Mouse (Mus musculus) midbrain, embryonic 16.5 days (tissue): Measurements from ENCODE around the gene Natd1. TPM values are rescaled to one million over a fixed set of nuclear protein-coding genes. Genes with fewer than 3 reads are reported as not detected.
"Not testable (repeated sequence)": the region's sequence is repeated elsewhere in the genome, so short reads cannot be mapped to it uniquely, and the experiment has no call there.

Source experiments
- ATAC-seq: fragments of 200-750 bp; cut with Nextera tagmentation; 2 replicates; pipeline ENCODE4 v1.8.0; 2017; ENCODE audit warnings: moderate TSS enrichment
- H3K27ac ChIP-seq: fragments of 300-500 bp; sonication (generic); 2 replicates; pipeline ENCODE4 v1.5.1; 2014; ENCODE audit warnings: mild to moderate bottlenecking, low read length, mixed read lengths
- H3K27me3 ChIP-seq: fragments of 300-500 bp; sonication (generic); 2 replicates; pipeline ENCODE4 v1.6.1; 2014; ENCODE audit warnings: low read depth, low read length, mixed read lengths; ENCODE audit not compliant: control insufficient read depth, insufficient read depth
- H3K36me3 ChIP-seq: fragments of 300-500 bp; sonication (generic); 2 replicates; pipeline ENCODE4 v1.6.1; 2014; ENCODE audit warnings: mild to moderate bottlenecking, low read length, moderate library complexity, mixed read lengths; ENCODE audit not compliant: control insufficient read depth, insufficient read depth
- H3K4me1 ChIP-seq: fragments of 300-500 bp; sonication (generic); 2 replicates; pipeline ENCODE4 v1.6.1; 2014; ENCODE audit warnings: mild to moderate bottlenecking, low read length, mixed read lengths; ENCODE audit not compliant: control insufficient read depth, insufficient read depth
- H3K4me2 ChIP-seq: fragments of 300-500 bp; sonication (generic); 2 replicates; pipeline ENCODE4 v1.6.1; 2014; ENCODE audit warnings: mild to moderate bottlenecking, low read length, mixed read lengths
- H3K4me3 ChIP-seq: fragments of 300-500 bp; sonication (generic); 2 replicates; pipeline ENCODE4 v1.5.1; 2014; ENCODE audit warnings: low read depth, mild to moderate bottlenecking, low read length, moderate library complexity, mixed read lengths
- H3K9ac ChIP-seq: fragments of 300-500 bp; sonication (generic); 2 replicates; pipeline ENCODE4 v1.6.1; 2014; ENCODE audit warnings: low read depth, low read length, mixed read lengths
- H3K9me3 ChIP-seq: fragments of 300-500 bp; sonication (generic); replicated peaks from 2 replicates; pipeline ENCODE4 v1.6.1; 2014; ENCODE audit warnings: mild to moderate bottlenecking, low read length, mixed read lengths; ENCODE audit not compliant: control insufficient read depth, poor library complexity, severe bottlenecking
- WGBS: fragments of 180-500 bp; shearing (Covaris S2); extraction: QIAGEN DNeasy Blood & Tissue Kit; methylation state at CpG from one replicate; pipeline ENCODE4 v1.1.7; 2014; 5-methylcytosine and 5-hydroxymethylcytosine counted together
- polyA plus RNA-seq: library from polyadenylated mRNA; unstranded; fragments of >200 nt; fragmentation: Nextera tagmentation; extraction: Ambion mirVana; gene quantifications from 2 replicates; pipeline ENCODE4 v1.2.1, GENCODE M21; 2015

Natd1 gene
- polyA plus RNA-seq, 1 experiment from 2014 or later = 26.5 TPM

DNA sequence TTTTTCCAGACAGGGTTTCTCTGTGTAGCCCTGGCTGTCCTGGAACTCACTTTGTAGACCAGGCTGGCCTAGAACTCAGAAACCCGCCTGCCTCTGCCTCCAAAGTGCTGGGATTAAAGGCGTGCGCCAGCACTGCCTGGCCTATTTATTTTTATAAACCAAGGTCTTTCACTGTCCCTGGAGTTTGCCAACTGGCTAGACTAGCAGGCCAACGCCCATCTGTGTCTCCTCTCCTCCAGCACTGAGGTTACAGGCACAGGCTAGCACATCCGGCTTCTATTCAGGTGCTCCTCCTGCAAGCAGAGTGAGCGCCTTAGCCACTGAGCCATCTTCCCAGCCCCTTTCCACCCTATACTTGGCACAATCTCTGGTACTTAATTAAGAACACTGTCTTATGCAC is 45.1 kb downstream of the Natd1 start:
- not testable (repeated sequence) for H3K9me3 ChIP-seq, H3K4me3 ChIP-seq, H3K36me3 ChIP-seq, H3K9ac ChIP-seq, H3K27me3 ChIP-seq, ATAC-seq, H3K4me2 ChIP-seq, H3K27ac ChIP-seq, H3K4me1 ChIP-seq
- whole genome bisulfite sequencing = 97% methylated on average over 6 of the region's 6 CpGs

DNA sequence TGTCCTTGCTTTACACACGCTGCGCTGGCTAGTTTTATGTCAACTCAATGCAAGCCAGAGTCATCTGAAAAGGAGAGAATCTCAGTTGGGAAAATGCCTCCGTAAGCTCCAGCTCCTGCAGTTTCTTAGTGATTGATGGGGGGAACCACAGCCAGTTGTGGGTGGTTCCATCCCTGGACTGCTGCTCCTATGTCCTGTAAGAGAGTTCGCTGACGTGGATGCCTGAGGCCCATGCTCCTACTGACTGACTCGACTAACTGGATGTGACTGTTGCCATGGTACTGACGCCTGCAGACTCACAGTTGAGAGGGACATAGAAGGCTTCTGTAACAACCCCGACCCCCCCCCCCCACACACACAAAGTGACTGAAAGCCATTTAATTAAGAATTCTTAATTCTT is 46.6 kb downstream of the Natd1 start:
- H3K4me2 ChIP-seq = no peak overlapping the region
- H3K36me3 ChIP-seq = peaks cover 6% of the 10 kb centered on the region
- no peaks in the 10 kb centered on the region for H3K9me3 ChIP-seq
- no peaks in the 10 kb centered on the region for H3K27me3 ChIP-seq
- no peak overlapping the region for H3K4me3 ChIP-seq
- WGBS = 72% methylated on average over 8 of the region's 8 CpGs
- no peaks in the 10 kb centered on the region for H3K4me1 ChIP-seq
- H3K9ac ChIP-seq = no peak overlapping the region
- no peak overlapping the region for H3K27ac ChIP-seq
- no peak for ATAC-seq

DNA sequence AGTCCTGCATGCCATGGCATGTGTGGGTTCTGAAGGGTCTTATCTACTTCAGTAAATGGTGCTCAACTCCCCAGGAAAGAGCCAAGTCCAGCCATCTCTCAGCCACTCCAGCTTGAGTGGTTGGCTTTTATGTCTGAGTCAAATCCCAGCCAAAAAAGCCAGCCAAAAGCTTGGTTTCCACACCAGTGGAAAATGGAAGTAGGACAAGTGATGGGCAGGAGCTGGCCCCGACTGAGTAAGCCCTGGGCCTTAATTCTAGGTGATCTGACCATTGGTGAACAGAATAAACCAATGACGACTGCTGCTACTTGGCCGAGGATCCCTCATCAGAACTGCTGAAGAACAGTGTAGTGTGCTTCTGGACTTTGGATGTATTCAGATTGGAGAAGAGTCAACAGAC is 47.1 kb downstream of the Natd1 start:
- Histone ChIP-seq H3K27me3 (no peaks in the 10 kb centered on the region), H3K4me2 (no peak overlapping the region), H3K27ac (no peak overlapping the region), H3K4me1 (no peaks in the 10 kb centered on the region), H3K9me3 (no peaks in the 10 kb centered on the region), H3K4me3 (no peak overlapping the region), H3K36me3 (peaks cover 6% of the 10 kb centered on the region), H3K9ac (no peak overlapping the region)
- WGBS = 95% methylated on average over 3 of the region's 3 CpGs
- no peak for ATAC-seq

DNA sequence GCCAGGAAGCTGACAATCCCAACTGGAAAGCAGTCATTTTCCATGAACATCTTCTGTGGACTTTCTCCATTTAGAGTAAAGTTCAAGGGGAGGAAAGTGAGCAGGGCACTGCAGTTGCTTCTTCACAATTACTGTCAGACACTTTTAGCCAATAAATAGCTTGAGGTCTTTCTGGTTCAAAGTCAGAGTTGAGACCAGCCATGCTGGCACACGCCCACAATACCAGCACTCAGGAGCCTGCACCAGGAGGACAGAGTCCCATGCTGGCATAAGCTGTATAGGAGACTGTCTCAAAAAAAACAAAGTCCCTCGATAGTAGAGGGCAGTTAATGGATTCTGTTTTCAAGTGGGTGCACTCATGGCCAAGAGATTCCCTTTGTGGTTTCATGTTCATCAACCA is 48.5 kb downstream of the Natd1 start:
- Histone ChIP-seq H3K4me1 (no peaks in the 10 kb centered on the region), H3K27me3 (no peaks in the 10 kb centered on the region), H3K4me3 (no peak overlapping the region), H3K9me3 (no peaks in the 10 kb centered on the region), H3K36me3 (peaks cover 7% of the 10 kb centered on the region; the same call in 1 of the 2 replicates), H3K9ac (no peak overlapping the region), H3K27ac (no peak overlapping the region), H3K4me2 (no peak overlapping the region)
- no peak for ATAC-seq
- 77% methylated on average over 2 of the region's 2 CpGs for WGBS

DNA sequence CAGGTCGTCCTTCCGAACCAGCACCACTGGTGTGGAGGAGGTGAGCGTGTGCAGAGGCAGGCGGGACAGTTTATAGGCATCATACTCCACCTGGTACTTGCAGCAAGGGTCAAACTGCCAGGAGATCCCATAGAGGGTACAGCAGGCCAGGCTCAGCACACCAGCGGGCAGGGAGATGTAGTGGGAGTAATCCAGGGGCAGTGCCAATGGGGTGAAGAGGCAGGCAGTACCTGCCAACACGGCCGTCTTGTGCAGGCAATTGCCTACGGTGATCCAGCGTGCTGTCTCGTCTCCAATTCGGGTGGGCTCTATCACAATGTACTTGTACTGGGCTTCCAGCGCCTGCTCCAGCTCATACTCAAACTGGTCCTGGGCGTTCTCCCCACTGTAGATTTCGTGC is 49.6 kb downstream of the Natd1 start:
- Histone ChIP-seq H3K4me1 (no peaks in the 10 kb centered on the region), H3K4me2 (no peak overlapping the region), H3K4me3 (no peak overlapping the region), H3K9ac (no peak overlapping the region), H3K9me3 (no peaks in the 10 kb centered on the region), H3K36me3 (peaks cover 7% of the 10 kb centered on the region; the same call in 1 of the 2 replicates), H3K27me3 (no peaks in the 10 kb centered on the region), H3K27ac (no peak overlapping the region)
- 92% methylated on average over 14 of the region's 14 CpGs for WGBS
- no peak for ATAC-seq

DNA sequence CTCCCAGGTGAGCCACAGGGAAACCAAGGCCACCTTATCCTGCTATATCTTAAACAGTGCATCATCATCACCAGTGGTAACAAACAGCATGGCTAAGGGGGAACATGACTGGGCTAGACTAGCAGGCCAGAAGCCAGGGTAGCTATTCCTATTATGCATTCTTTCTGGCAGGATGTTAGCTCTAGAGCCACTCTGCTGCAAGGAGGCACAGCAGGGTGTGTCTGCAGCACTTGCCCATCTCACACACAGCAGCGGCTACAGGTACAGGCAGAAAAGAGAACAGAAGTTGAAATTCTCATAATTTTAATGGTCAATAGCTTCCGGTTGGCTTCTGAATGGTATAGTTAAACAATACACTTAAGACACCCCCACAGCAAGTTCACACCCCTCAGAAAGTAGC is 50.4 kb downstream of the Natd1 start:
- Histone ChIP-seq H3K4me3 (no peak overlapping the region), H3K4me1 (no peaks in the 10 kb centered on the region), H3K27ac (no peak overlapping the region), H3K27me3 (no peaks in the 10 kb centered on the region), H3K36me3 (peaks cover 7% of the 10 kb centered on the region; the same call in 1 of the 2 replicates), H3K9ac (no peak overlapping the region), H3K9me3 (no peaks in the 10 kb centered on the region), H3K4me2 (no peak overlapping the region)
- 93% methylated on average over 2 of the region's 2 CpGs for WGBS
- ATAC-seq = no peak

DNA sequence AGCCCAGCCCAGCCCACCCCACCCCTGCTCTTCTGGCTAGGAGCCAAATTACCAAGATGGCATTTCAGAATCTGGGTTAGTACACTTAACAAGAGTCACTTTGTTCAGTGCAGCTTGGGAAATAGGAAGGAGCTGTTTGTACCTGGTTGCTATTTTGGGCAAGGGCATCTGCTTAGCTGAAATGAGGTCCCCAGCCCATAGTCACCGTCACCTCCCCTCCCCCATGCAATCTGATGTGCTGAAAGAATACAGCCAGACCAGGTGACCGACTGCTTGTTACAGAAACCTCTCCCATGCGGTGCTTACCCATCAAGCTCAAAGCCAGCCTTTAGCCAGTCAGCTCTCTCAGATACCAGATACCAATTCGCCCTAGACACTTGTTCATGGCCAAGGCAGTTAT is 51.4 kb downstream of the Natd1 start:
- Histone ChIP-seq H3K4me1 (no peaks in the 10 kb centered on the region), H3K4me3 (no peak overlapping the region), H3K27me3 (no peaks in the 10 kb centered on the region), H3K27ac (no peak overlapping the region), H3K36me3 (peaks cover 9% of the 10 kb centered on the region), H3K9ac (no peak overlapping the region), H3K4me2 (no peak overlapping the region), H3K9me3 (no peaks in the 10 kb centered on the region)
- no peak for ATAC-seq
- WGBS = 91% methylated on average over 4 of the region's 4 CpGs

DNA sequence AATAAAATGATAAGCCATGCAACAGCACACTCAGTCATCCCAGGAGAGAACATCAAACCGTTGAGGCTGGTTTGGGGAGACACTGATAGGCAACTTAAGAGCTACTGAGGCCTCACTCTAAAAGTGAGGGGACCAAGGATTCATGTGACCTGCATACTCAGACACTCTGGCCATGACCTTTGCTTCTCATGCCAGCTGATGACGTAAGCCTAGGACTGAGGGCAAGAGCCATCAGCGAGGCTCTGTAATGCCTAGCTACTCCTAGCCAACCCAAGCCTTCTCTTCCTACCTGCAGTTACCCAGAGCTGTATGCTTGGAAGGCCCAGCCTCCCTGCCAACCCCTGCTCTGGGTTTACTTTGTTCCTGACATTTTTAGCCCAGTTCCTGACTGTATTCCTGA is 52.6 kb downstream of the Natd1 start:
- Histone ChIP-seq H3K36me3 (peaks cover 14% of the 10 kb centered on the region), H3K4me3 (no peak overlapping the region), H3K4me1 (no peaks in the 10 kb centered on the region), H3K4me2 (no peak overlapping the region), H3K9me3 (no peaks in the 10 kb centered on the region), H3K27me3 (no peaks in the 10 kb centered on the region), H3K9ac (no peak overlapping the region), H3K27ac (no peak overlapping the region)
- ATAC-seq = no peak
- 84% methylated on average over 3 of the region's 3 CpGs for WGBS

DNA sequence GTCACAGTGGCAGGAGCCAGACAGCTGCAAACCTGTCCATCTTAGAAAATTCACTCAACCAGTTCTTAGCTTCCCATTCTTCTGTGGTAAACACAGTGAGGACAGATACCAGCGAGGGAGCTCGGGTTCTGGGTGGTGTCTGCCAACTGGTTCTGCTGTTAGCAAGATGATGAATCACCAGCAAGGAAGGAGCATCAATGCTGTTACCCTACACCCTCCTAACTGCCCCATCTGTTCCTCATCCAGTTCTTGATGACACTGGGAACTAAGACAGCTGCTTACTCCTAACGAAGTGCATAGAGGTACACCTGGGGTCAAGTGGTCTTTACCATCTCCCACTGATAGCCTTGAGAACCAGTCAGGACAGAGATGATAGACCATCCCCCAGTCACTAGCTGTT is 58.0 kb downstream of the Natd1 start:
- no peak overlapping the region for H3K27ac ChIP-seq
- H3K9me3 ChIP-seq = no peaks in the 10 kb centered on the region
- no peaks in the 10 kb centered on the region for H3K4me1 ChIP-seq
- ATAC-seq = no peak
- no peak overlapping the region for H3K9ac ChIP-seq
- H3K27me3 ChIP-seq = no peaks in the 10 kb centered on the region
- H3K4me3 ChIP-seq = no peak overlapping the region
- peaks cover 28% of the 10 kb centered on the region for H3K36me3 ChIP-seq
- WGBS = 86% methylated on average over 3 of the region's 3 CpGs
- no peak overlapping the region for H3K4me2 ChIP-seq
